Mouse (Mus musculus) left cerebral cortex, postnatal 36 days (tissue): ENCODE results near the gene Lag3. TPM values are rescaled to one million over a fixed set of nuclear protein-coding genes. Genes with fewer than 3 reads are reported as not detected.
"Not testable (repeated sequence)": the region's sequence is repeated elsewhere in the genome, so short reads cannot be mapped to it uniquely, and the experiment has no call there.

Experiments used
- DNase-seq, 2 experiments: peaks; one replicate each; pipeline ENCODE4 v3.0.0; 2021 to 2022; ENCODE audit warnings: low spot score in 2 of 2, mixed read lengths in 1 of 2
- intact Hi-C: fragments of 180-260 bp; cut with DNase I; formaldehyde crosslinking; loops from one replicate; pipeline ENCODE4 v1.15.1; 2025
- total RNA-seq, 2 experiments: library from RNA; stranded (reverse); gene quantifications; 2 replicates each; pipeline ENCODE4 v1.2.3; 2021

Lag3 gene
- total RNA-seq, 2 experiments from 2014 or later, result 2.7 to 3.1 TPM

DNA sequence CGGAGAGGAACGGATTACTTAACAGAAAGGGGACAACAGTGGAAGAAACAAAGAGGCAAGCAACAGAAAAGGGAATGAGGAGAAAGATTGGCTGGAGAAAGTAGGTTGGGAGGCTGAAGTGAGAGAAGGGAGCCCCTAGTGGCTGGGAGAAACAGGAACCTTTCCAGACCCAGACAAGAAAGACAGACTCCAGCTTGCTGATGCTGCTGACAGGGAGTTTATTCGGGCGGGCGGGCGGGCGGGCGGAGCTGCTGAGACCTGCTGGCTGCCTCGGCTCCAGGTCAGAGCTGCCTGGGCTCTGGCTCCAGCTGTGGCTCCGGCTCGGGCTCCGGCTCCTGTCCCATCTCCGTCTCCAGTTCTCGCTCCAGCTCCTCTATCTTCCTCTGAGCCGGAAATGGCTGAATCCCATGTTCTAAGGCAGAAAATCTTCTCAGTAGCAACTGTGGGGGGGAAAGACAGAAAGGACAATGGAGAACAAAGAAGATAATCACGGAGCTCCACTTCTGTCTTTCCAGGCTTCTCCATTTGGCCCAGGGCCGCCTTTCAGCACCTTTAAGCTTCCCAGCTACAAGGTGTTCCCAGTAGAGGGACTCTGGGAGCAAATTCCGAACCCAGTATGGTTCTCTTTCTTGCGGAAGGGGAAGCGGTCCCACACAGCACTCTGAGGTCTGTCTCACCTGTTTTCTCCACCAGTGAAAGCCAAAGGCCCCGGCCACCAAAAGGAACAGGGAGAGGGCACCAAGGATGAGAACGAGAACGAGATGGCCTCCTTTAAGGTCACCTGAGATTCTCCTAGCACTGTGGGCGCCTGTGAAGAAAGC, 7.1 kb downstream of the Lag3 start:
- DNase-seq, result peak; percentile 70 to 78
- intact Hi-C loops, result loop anchor here (1.0 kb wide), 3 partner anchors 13 to 44 kb away; partner anchors contain the start of gene Mlf2

- intact Hi-C loops, result loop anchor here (1.0 kb wide), 3 partner anchors 14 to 43 kb away; partner anchors contain the start of gene Mlf2
- peak; percentile 87 to 91 for DNase-seq
These were observed 7.8 kb downstream of the Lag3 start for GRCm38 (mm10) chr6:124903580-124904151.

DNA sequence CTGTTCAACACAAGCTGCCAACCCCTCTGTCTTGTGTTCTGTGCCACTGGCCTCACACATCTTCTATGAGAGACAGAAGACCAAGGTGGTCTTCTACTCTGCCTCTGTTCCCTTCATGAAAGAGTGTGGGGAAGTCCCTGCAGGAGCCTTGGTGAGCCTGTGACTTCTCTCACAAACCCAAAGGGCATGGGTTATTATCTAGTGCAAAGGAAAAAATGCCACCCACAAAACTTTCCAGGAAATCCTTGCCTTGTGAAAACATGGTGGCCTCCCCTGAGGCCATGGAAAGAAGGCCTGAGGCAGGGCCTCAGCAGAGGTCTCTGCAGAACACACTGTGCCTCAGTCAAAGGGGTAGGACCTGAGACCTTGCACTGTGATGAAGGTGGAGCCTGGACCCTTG, 9.7 kb downstream of the Lag3 start:
- DNase-seq, result no peak
- intact Hi-C loops, result no loop called here

- DNase-seq, result no peak
- intact Hi-C loops, result no loop called here
These were observed 10.6 kb downstream of the Lag3 start for GRCm38 (mm10) chr6:124900801-124901480.

DNA sequence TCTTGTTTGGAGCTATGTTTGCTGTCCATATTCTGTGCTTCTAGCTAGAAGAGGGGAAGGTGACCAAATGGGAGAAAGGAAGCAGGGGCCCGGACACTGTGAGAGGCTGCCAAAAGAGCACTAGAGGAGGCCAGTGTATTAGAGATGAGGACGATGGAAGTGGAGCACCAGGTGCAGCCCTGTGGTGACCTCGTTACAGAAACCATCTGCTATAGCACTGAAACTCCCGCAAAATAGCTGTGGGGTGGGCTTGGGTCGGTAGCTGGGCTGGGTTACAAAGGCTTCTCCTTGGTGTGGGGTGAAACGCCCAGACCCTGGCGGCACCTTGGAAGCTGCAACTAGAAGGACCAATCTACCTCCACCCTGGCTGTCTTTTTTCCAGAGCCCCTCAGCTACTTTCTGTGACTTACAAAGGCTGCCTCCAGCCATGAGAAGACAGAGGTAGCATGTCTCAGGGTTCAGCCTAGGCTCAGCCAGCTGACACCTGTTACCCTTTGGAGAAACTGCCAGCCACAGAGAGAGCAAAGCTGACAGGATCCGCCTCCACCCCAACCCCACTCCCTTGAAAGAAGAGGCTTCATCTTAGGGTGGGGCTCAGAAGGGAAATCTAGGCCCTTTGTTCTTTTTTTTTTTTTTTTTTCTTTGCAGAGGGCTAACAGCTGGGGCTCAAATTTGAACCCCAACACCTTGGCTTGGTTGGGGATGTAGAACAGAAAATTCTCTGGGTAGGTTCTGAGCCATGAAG, 11.3 kb downstream of the Lag3 start:
- DNase-seq, result no peak
- intact Hi-C loops, result no loop called here

- DNase-seq, result no peak
- intact Hi-C loops, result no loop called here
These were observed 13.1 kb downstream of the Lag3 start for GRCm38 (mm10) chr6:124898359-124898758.

DNA sequence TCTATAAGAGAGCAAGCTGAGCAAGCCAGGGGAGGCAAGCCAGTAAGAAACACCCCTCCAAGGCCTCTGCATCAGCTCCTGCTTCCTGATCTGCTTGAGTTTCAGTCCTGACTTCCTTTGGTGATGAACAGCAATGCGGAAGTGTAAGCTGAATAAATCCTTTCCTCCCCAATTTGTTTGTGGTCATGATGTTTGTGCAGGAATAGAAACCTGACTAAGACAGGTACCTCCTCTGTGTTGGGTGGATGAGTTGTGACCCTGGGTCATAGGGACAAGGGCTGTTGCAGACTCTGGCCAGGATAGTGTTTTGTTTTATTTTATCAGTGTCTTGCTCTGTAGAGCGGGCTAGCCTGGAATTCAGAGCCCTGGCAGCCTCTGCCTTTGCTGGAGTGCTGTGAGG, 17.4 kb downstream of the Lag3 start:
- intact Hi-C loops, DNase-seq: not testable (repeated sequence)

DNA sequence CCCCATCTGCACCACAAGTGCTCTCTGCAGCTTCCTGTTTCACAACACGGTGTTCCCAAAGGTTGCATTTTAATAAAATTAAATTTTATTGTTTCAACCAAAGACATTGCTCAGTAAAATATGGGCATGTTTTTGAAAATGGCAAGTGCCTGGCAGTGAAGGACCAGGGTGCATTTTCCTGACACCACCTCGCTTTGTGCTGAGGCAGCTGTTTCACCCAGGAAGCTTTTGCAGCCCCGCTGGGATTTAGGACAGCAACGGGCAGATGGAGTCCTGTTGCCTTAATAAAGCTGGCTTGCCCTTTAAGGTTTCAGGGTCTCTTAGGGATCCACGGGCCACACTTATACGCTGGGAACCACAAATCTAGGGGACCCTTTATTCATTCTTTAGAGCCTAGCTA, 20.5 kb downstream of the Lag3 start:
- intact Hi-C loops, result no loop called here
- no peak for DNase-seq

DNA sequence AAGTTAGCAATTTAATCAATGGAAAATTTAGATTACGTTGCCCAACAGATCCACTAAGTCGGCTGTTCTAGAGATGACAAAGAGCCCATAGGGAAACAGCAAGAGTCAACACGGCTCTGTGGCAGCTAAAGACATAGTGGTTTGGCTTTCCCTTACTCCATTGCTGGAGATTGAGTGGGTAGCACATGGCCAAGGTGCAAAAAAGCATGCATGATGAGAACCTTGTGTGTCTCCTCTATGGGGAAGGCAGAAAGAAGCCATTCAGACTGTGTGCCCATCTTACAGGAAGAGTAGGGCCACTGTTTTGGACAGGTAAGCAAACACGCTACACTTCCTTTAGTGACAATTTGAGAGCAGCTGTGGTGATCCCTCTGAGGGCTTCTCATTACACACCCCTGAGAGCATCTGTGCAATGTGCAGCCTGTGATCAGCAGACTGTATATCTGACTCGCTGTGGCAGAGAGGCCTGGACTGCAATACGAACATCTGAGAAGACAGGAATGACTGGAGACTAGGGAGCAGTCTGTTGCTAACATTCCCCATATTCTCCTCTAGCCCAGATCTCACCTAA, 22.9 kb downstream of the Lag3 start:
- intact Hi-C loops, result no loop called here

DNA sequence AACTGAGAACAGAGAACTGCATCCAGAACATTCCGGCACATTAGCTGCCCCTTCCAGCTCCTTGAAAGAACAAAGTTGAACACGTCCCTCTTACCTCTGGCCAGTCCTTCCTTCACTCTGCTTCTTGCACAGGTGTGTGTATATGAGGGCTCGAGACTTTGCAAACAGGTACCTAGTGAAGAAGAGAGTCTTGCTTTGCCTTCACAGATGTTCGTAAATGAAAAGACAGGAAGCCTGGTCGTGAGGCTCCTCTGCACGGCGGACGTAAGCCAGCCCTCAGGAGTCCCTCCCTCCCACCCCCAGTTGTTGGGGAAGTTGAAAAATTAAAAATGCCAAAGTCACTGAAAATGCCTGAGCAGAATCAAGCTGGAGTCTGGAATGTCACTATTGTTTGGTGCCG, 23.5 kb downstream of the Lag3 start, which contains the start of gene Cd4:
Gene Cd4 (minus strand): TSS at position 236 of the 400 bp plus-strand sequence.
- intact Hi-C loops, result no loop called here

More for the DNA sequence above, 22.9 kb downstream of the Lag3 start:
- no peak for DNase-seq

GRCm38 (mm10) chr6:124885956-124886381, 25.5 kb downstream of the Lag3 start:
- intact Hi-C loops, result no loop called here
- DNase-seq, result no peak

More for the DNA sequence above, 23.5 kb downstream of the Lag3 start, which contains the start of gene Cd4:
- no peak for DNase-seq

DNA sequence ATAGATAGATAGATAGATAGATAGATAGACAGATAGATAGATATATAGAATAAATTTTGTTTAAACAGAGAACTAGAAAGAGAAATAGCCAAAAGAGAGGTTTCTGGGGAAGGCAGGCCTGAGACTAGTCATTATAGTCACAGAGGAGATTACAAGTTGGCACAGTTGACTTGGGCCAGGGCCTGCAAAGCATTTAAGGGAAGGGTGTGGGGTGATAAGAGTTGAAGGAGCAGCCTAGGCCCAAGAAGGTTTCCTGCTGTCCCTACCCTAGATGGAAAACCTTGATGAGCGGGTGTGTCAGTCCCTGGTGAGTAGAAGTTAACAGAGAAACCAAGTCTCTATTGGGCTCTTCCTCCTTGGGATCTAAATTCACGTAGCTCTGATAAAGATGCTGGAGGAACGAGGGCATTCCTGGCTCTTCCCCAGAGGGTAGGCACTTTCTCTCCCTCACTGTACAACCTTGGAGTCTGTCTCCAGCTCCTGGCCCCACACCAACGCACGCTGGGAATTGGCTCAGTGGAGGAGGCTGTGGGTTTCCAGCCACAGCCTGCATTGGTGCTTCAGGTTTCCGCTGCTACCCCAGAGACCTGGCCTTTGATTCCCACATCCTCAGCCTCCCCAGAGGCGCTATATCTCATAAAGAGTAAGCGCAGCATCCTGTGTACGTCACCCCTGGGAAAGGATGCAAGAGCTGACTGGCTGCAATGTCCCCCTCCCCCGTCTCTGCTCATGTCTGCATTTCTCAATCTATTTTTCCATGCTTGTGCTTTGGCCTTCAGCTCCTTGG, 26.6 kb downstream of the Lag3 start:
- intact Hi-C loops, result no loop called here
- DNase-seq, result no peak

- no peak for DNase-seq
- intact Hi-C loops, result no loop called here
These were observed 28.2 kb downstream of the Lag3 start for GRCm38 (mm10) chr6:124883351-124883750.

DNA sequence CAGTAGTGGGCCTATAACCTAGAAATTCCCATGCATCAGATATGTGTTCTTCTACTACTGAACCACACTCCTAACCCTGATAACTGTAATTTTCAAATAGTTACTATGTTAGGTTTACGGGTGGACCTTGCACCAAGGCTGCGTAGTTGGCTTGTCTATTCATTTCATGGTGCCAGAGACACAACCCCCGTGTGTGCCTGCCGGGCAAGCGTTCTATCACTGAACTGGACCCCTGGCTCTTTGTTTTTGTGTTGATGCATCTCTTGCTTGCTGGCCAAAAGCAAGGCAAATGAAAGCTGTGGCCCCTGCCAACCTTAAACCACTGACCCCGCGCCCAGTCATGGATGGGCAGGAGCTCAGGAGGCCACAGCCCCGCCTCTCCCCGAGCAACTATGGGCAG, 29.7 kb downstream of the Lag3 start:
- no peak for DNase-seq
- intact Hi-C loops, result no loop called here

DNA sequence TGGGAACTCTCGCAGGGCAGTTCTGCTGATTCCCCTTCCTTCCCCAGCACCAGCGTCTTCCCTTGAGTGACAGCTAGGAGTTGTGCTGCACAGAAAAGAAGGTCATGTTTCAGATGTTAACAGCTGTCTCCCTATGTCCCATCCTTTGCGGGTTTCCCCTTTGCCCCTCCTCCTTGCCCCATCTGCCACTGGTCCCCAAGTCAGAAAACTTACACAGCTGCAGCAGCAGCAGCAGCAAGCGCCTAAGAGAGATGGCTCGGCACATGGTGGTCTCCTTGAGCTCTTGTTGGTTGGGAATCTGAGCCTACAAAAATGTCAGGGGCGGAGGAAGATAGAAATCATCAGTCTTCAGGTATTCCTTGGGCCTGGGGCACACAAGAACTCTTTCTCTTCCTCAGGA, 32.1 kb downstream of the Lag3 start:
- intact Hi-C loops, result no loop called here
- DNase-seq, result no peak

GRCm38 (mm10) chr6:124874348-124874747, 37.2 kb downstream of the Lag3 start:
- DNase-seq, result no peak
- intact Hi-C loops, result no loop called here

- no peak for DNase-seq
- intact Hi-C loops, result no loop called here
These were observed 44.9 kb downstream of the Lag3 start for GRCm38 (mm10) chr6:124866560-124866959.

DNA sequence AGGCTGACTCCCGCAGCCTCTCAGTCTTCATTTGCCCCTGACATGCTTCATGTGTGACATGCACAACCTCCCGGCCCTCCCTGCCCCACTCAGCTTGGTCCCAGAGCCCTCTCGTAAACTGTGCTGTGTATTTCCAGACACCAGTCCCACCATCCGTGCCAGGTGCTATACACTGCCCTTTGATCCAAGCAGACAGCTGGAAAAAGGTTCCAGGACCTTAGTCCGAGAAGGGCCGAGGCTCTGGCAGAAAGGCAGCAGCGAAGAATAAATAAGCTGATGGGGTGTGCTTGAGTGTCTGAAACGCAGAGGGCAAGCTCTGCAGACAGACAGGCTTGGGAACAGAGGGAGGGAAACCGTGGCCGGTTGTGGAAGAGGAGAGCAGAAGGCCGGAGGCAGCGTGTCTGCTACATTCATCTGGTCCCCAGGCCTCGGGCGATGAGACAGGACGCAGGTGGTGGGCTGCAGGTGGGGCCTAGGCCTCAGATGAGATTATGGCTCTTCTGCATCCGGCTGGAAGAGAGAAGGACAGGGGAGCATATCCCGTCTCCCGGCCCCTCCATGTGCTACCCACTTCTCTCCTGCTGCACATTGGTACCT, 45.6 kb downstream of the Lag3 start:
- no peak for DNase-seq
- intact Hi-C loops, result loop anchor here (2.0 kb wide), 1 partner anchor 131 kb away; the partner anchor contains the start of gene Pianp
